Comparison of ENCODE assay signal across 25 mouse cellular contexts in the genomic region with DNA sequence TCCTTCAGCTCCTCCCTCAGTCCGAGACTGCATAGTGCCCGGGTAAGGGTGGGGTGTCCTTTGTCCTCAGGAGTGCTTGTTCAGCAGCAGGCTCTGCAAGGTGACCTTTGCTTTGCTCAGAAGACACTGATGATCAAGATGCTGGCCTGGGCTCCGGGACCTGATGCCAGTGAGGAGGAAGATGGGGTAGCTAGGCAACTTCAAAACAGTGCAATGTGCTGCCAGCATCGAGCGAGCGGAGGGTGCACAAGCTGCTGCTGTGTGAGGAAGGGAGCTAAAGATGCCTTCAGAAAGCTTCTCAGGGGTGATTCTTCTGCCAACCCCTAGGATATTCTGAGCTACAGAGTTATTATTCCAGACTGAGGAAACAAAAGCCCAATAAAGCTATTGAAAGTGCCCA. TPM values are rescaled to one million over a fixed set of nuclear protein-coding genes. Genes with fewer than 3 reads are reported as not detected.
A peak's percentile ranks its signal among the peaks of the same experiment; 100 is the strongest.
DNase-seq lines count a peak whose midpoint lies in the region; ATAC-seq and TF ChIP-seq lines count a peak whose summit lies in the region.
"Had no signal": no experiment of that assay in that cellular context is flagged by ENCODE, and none has a peak within 500 bp of the region (broad histone marks: within the 10 kb centered on the region; RNA-seq: fewer than 3 reads in every experiment).

No protein-coding gene starts in this region.

- H3K27me3 ChIP-seq in forebrain, postnatal 0 days (ENCODE audit: insufficient read depth, low read length): no peaks in the 10 kb centered on the region
- H3K27me3 ChIP-seq in forebrain, embryonic 12.5 days: no peaks in the 10 kb centered on the region
- no peaks in the 10 kb centered on the region for H3K27me3 ChIP-seq in liver, embryonic 11.5 days (replicated peaks; ENCODE audit: control insufficient read depth, insufficient read depth, low read length)
- H3K27me3 ChIP-seq: liver, embryonic 13.5 days had no signal

- no peaks in the 10 kb centered on the region for H3K4me1 ChIP-seq in forebrain, postnatal 0 days (ENCODE audit: insufficient read depth)
- H3K4me1 ChIP-seq in forebrain, embryonic 12.5 days: no peaks in the 10 kb centered on the region
- H3K4me1 ChIP-seq in liver, embryonic 11.5 days (replicated peaks; ENCODE audit: control insufficient read depth, insufficient read depth, low read length): no peaks in the 10 kb centered on the region
- H3K4me1 ChIP-seq: hindbrain, embryonic 10.5 days; limb, embryonic 10.5 days; liver, embryonic 13.5 days had no signal

- WGBS in forebrain, postnatal 0 days: 55% methylated on average over 6 of the region's 6 CpGs
- WGBS in forebrain, embryonic 12.5 days: 80% methylated on average over 6 of the region's 6 CpGs
- WGBS in liver, embryonic 11.5 days: 82% methylated on average over 6 of the region's 6 CpGs

- no peaks in the 10 kb centered on the region for H3K36me3 ChIP-seq in forebrain, postnatal 0 days (ENCODE audit: insufficient read depth)
- no peaks in the 10 kb centered on the region for H3K36me3 ChIP-seq in forebrain, embryonic 12.5 days (replicated peaks)
- H3K36me3 ChIP-seq in liver, embryonic 11.5 days (ENCODE audit: control insufficient read depth, insufficient read depth, low read length): no peaks in the 10 kb centered on the region
- H3K36me3 ChIP-seq: hindbrain, embryonic 10.5 days; limb, embryonic 10.5 days; liver, embryonic 13.5 days had no signal

- ATAC-seq in forebrain, postnatal 0 days: peak; percentile 92
- no peak for ATAC-seq in forebrain, embryonic 12.5 days (ENCODE audit: low FRiP score)
- no peak for ATAC-seq in liver, embryonic 11.5 days (replicated peaks; ENCODE audit: low FRiP score)
- ATAC-seq: inflammation-experienced regulatory T-cells, adult 6 months; lung, postnatal 0 days had no signal

- no peak overlapping the region for H3K9ac ChIP-seq in forebrain, postnatal 0 days
- no peak overlapping the region for H3K9ac ChIP-seq in forebrain, embryonic 12.5 days
- no peak overlapping the region for H3K9ac ChIP-seq in liver, embryonic 11.5 days (ENCODE audit: low read depth, low read length)
- H3K9ac ChIP-seq: liver, embryonic 13.5 days had no signal

- peak; percentile 66 for DNase-seq in forebrain, postnatal 0 days
- DNase-seq in brain, adult 2 months (ENCODE audit: low read depth, low spot score): peak; percentile 72
- DNase-seq in layer of hippocampus, adult 9-11 months: peak; percentile 47
- peak; percentile 21 to 28 for DNase-seq in right cerebral cortex, adult 2 months (ENCODE audit: low spot score in 2 of 2)
- no peak for DNase-seq in spleen, postnatal 10 days (ENCODE audit: low spot score in 2 of 2)
- DNase-seq in liver, embryonic 11.5 days (ENCODE audit: low spot score): no peak
- DNase-seq in retina, embryonic 14.5 days (ENCODE audit: low spot score): no peak
- DNase-seq: adrenal gland, adult 8-10 months; cerebellum, postnatal 25 days; liver, embryonic 13.5 days; retina, postnatal 1 day had no signal

- H3K27ac ChIP-seq in forebrain, postnatal 0 days (ENCODE audit: low read depth, low read length): peak overlapping the region; percentile 45; the same call in 1 of the 2 replicates
- no peak overlapping the region for H3K27ac ChIP-seq in forebrain, embryonic 12.5 days
- no peak overlapping the region for H3K27ac ChIP-seq in liver, embryonic 11.5 days (ENCODE audit: low read depth, low read length)
- H3K27ac ChIP-seq: hindbrain, embryonic 10.5 days; kidney, postnatal 0 days; limb, embryonic 10.5 days; liver, embryonic 13.5 days had no signal

- no peak overlapping the region for H3K4me2 ChIP-seq in forebrain, postnatal 0 days (ENCODE audit: low read depth)
- no peak overlapping the region for H3K4me2 ChIP-seq in forebrain, embryonic 12.5 days
- H3K4me2 ChIP-seq in liver, embryonic 11.5 days: no peak overlapping the region
- H3K4me2 ChIP-seq: liver, embryonic 13.5 days had no signal

- H3K4me3 ChIP-seq in forebrain, postnatal 0 days (ENCODE audit: low read depth, low read length): no peak overlapping the region
- no peak overlapping the region for H3K4me3 ChIP-seq in forebrain, embryonic 12.5 days (replicated peaks)
- H3K4me3 ChIP-seq in liver, embryonic 11.5 days (ENCODE audit: low read depth, low read length): no peak overlapping the region
- H3K4me3 ChIP-seq: hindbrain, embryonic 10.5 days; limb, embryonic 10.5 days; liver, embryonic 13.5 days had no signal

- no peak for TF ChIP-seq CTCF in forebrain, postnatal 0 days (IDR thresholded peaks at IDR 0.05; ENCODE audit: low read depth)

- no peaks in the 10 kb centered on the region for H3K9me3 ChIP-seq in forebrain, postnatal 0 days (ENCODE audit: low read length)
- no peaks in the 10 kb centered on the region for H3K9me3 ChIP-seq in forebrain, embryonic 12.5 days
- no peaks in the 10 kb centered on the region for H3K9me3 ChIP-seq in liver, embryonic 11.5 days (ENCODE audit: control insufficient read depth, low read length)
- H3K9me3 ChIP-seq: limb, embryonic 10.5 days; liver, embryonic 13.5 days had no signal

RNA-seq across cellular contexts. Expression of a gene that starts 2.6 kb away (rescaled TPM):
- total RNA-seq in forebrain, postnatal 0 days (2014; rRNA removed): not detected in 2 replicates
- polyA plus RNA-seq in forebrain, postnatal 0 days (2015; fragmentation: Nextera tagmentation; extraction: Ambion mirVana): not detected in 2 replicates
- not detected in 2 replicates for polyA plus RNA-seq in forebrain, embryonic 12.5 days (2016; fragmentation: Nextera tagmentation; extraction: Ambion mirVana)
- polyA plus RNA-seq in liver, embryonic 11.5 days (2014; fragmentation: Nextera tagmentation; extraction: Ambion mirVana): not detected in 2 replicates
- total RNA-seq: adrenal gland, adult 8-10 months; ES-E14; gastrocnemius, adult 18-20 months; granulocyte monocyte progenitor cell, adult 5-6 weeks; megakaryocyte-erythroid progenitor cell, adult 5-6 weeks; monocyte, adult 5-6 weeks had no signal
- polyA plus RNA-seq: embryonic facial prominence, embryonic 11.5 days; heart, embryonic 14.5 days; hindbrain, embryonic 10.5 days; inflammation-experienced regulatory T-cells, adult 6 months; kidney, postnatal 0 days; limb, embryonic 10.5 days; liver, embryonic 13.5 days; lung, postnatal 0 days; neural tube, embryonic 14.5 days had no signal

RNA-seq across cellular contexts. Expression of a gene that starts 29.3 kb away (rescaled TPM):
- 0.46 and 0.52 TPM in 2 replicates for total RNA-seq in forebrain, postnatal 0 days (2014; rRNA removed)
- 0.21 and 0.45 TPM in 2 replicates for polyA plus RNA-seq in forebrain, postnatal 0 days (2015; fragmentation: Nextera tagmentation; extraction: Ambion mirVana)
- 0.92 and 1.1 TPM in 2 replicates for polyA plus RNA-seq in forebrain, embryonic 12.5 days (2016; fragmentation: Nextera tagmentation; extraction: Ambion mirVana)
- polyA plus RNA-seq in liver, embryonic 11.5 days (2014; fragmentation: Nextera tagmentation; extraction: Ambion mirVana): 0.05 and 0.23 TPM in 2 replicates
- total RNA-seq: ES-E14; granulocyte monocyte progenitor cell, adult 5-6 weeks; megakaryocyte-erythroid progenitor cell, adult 5-6 weeks; monocyte, adult 5-6 weeks had no signal
- polyA plus RNA-seq: heart, embryonic 14.5 days; inflammation-experienced regulatory T-cells, adult 6 months; limb, embryonic 10.5 days; liver, embryonic 13.5 days; neural tube, embryonic 14.5 days had no signal

RNA-seq across cellular contexts. Expression of a gene that starts 59.6 kb away (rescaled TPM):
- 342 and 344 TPM in 2 replicates for total RNA-seq in forebrain, postnatal 0 days (2014; rRNA removed)
- 239 and 282 TPM in 2 replicates for polyA plus RNA-seq in forebrain, postnatal 0 days (2015; fragmentation: Nextera tagmentation; extraction: Ambion mirVana)
- polyA plus RNA-seq in forebrain, embryonic 12.5 days (2016; fragmentation: Nextera tagmentation; extraction: Ambion mirVana): 26.5 and 27.5 TPM in 2 replicates
- 5.6 and 6.8 TPM in 2 replicates for polyA plus RNA-seq in liver, embryonic 11.5 days (2014; fragmentation: Nextera tagmentation; extraction: Ambion mirVana)
- total RNA-seq: granulocyte monocyte progenitor cell, adult 5-6 weeks; megakaryocyte-erythroid progenitor cell, adult 5-6 weeks; monocyte, adult 5-6 weeks had no signal
- polyA plus RNA-seq: inflammation-experienced regulatory T-cells, adult 6 months had no signal

Comparison
In these comparisons a context has a peak if more than half of its experiments do, and no peak if none do; other contexts are left out.
1. DNase-seq: peak in forebrain, postnatal 0 days (single experiment), brain, adult 2 months (single experiment), layer of hippocampus, adult 9-11 months (single experiment) and right cerebral cortex, adult 2 months (2 of 2); none in spleen, postnatal 10 days (0 of 2), liver, embryonic 11.5 days (single experiment) and retina, embryonic 14.5 days (single experiment).